Mouse (Mus musculus): Measurements from ENCODE around the gene Fam129a. TPM values are rescaled to one million over a fixed set of nuclear protein-coding genes. Genes with fewer than 3 reads are reported as not detected.

The Fam129a gene
- total and polyA plus RNA-seq, 3 experiments = 27.8 to 48.3 (median 37.0) TPM

DNA sequence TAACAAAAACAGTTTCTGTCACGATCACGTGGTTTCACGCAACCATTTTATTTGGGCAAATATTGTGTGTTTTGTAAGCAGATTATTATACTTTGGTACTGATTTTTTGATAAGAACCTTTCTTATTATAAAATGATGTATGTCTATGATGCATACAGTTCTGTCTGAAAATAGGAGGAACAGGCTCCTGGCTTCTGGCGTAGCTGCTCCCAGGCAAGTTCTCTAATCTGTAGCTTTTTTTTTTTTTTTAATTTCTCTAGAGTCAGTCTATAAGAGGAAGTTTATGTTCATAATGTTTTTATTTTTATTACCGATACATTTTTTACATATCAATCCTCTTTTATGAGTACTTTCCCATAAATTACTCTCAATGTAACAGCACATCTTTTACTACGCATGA, 44.6 kb downstream of the Fam129a start:
- no peaks in the 10 kb centered on the region for H3K79me2 ChIP-seq (replicated peaks; ENCODE audit: control insufficient read depth, extremely low read depth, insufficient read depth, poor library complexity, severe bottlenecking)
- H3K9me3 ChIP-seq (replicated peaks; ENCODE audit: low read length) = peaks cover 6% of the 10 kb centered on the region
- dilution Hi-C loops (cut with MboI; ENCODE audit: extremely low pct_ligation_motif_present, extremely low pct_unique_long_range_greater_than_20kb, low sequenced_read_pairs) = no loop called here
- no peak overlapping the region for H3K4me3 ChIP-seq (replicated peaks in 1 of 3; ENCODE audit: low read depth in 2 of 3, low read length in 2 of 3, poor library complexity in 1 of 3)
- peaks cover 12 to 40% of the 10 kb centered on the region in 2 experiments for H3K36me3 ChIP-seq (replicated peaks in 1 of 2; ENCODE audit: control insufficient read depth in 1 of 2, insufficient read depth in 1 of 2, low read length in 1 of 2)
- H3K27me3 ChIP-seq (replicated peaks) = no peaks in the 10 kb centered on the region
- H3K4me1 ChIP-seq (ENCODE audit: control insufficient read depth in 1 of 2, insufficient read depth in 2 of 2) = peaks cover 6 to 26% of the 10 kb centered on the region in 2 experiments; a peak in 3 of 4 replicates
- TF ChIP-seq MEF2A (IDR thresholded peaks at IDR 0.05; ENCODE audit: borderline replicate concordance, low read depth, low read length) (no peak), UBTF (IDR thresholded peaks at IDR 0.05; ENCODE audit: low read depth, low read length) (no peak), POLR2AphosphoS2 (IDR thresholded peaks at IDR 0.05; ENCODE audit: low read depth, low read length) (no peak), MXI1 (IDR thresholded peaks at IDR 0.05; ENCODE audit: low read depth, low read length) (no peak), POLR2A (IDR thresholded peaks at IDR 0.05; ENCODE audit: low read depth, low read length) (no peak), CHD2 (IDR thresholded peaks at IDR 0.05; ENCODE audit: low read length) (no peak), IRF4 (IDR thresholded peaks at IDR 0.05; ENCODE audit: low read depth, low read length) (no peak), CTCF (conservative IDR thresholded peaks at IDR 0.05 in 1 of 2, IDR thresholded peaks at IDR 0.05 in 1 of 2; ENCODE audit: low read depth in 2 of 2, low read length in 2 of 2) (no peak), MAZ (IDR thresholded peaks at IDR 0.05; ENCODE audit: low read depth, low read length) (no peak), RCOR1 (conservative IDR thresholded peaks at IDR 0.05; ENCODE audit: low read depth, low read length) (no peak), KAT2A (IDR thresholded peaks at IDR 0.05; ENCODE audit: insufficient replicate concordance, low read length) (no peak), MAX (IDR thresholded peaks at IDR 0.05; ENCODE audit: low read length) (no peak), EP300 (IDR thresholded peaks at IDR 0.05; ENCODE audit: low read length) (no peak), PAX5 (IDR thresholded peaks at IDR 0.05; ENCODE audit: low read length) (no peak), USF1 (IDR thresholded peaks at IDR 0.05; ENCODE audit: low read depth, low read length) (no peak), ZMIZ1 (IDR thresholded peaks at IDR 0.05; ENCODE audit: low read depth, low read length) (no peak), SIN3A (IDR thresholded peaks at IDR 0.05; ENCODE audit: low read length) (no peak), USF2 (conservative IDR thresholded peaks at IDR 0.05; ENCODE audit: low read depth, low read length) (no peak), MAFK (IDR thresholded peaks at IDR 0.05; ENCODE audit: insufficient replicate concordance, low read length) (no peak)
- no peak overlapping the region for H3K27ac ChIP-seq (ENCODE audit: insufficient read depth, low read depth)
- in situ Hi-C loops (cut with MboI; ENCODE audit: low pct_ligation_motif_present, low pct_unique_long_range_greater_than_20kb, low sequenced_read_pairs) = no loop called here
- no peak for DNase-seq (ENCODE audit: extremely low read depth)
- no peak overlapping the region for H3K9ac ChIP-seq (ENCODE audit: insufficient read depth, low read depth)
- no peak overlapping the region for H3K4me2 ChIP-seq (ENCODE audit: insufficient read depth, low read depth, poor library complexity, severe bottlenecking)

- Histone ChIP-seq H3K4me3 (replicated peaks in 1 of 3; ENCODE audit: low read depth in 2 of 3, low read length in 2 of 3, poor library complexity in 1 of 3) (no peak overlapping the region), H3K79me2 (replicated peaks; ENCODE audit: control insufficient read depth, extremely low read depth, insufficient read depth, poor library complexity, severe bottlenecking) (no peaks in the 10 kb centered on the region), H3K9ac (ENCODE audit: insufficient read depth, low read depth) (no peak overlapping the region), H3K4me2 (ENCODE audit: insufficient read depth, low read depth, poor library complexity, severe bottlenecking) (no peak overlapping the region), H3K9me3 (replicated peaks; ENCODE audit: low read length) (peaks cover 6% of the 10 kb centered on the region), H3K27ac (ENCODE audit: insufficient read depth, low read depth) (no peak overlapping the region), H3K36me3 (replicated peaks in 1 of 2; ENCODE audit: control insufficient read depth in 1 of 2, insufficient read depth in 1 of 2, low read length in 1 of 2) (peaks cover 13 to 38% of the 10 kb centered on the region in 2 experiments), H3K27me3 (replicated peaks) (no peaks in the 10 kb centered on the region), H3K4me1 (ENCODE audit: control insufficient read depth in 1 of 2, insufficient read depth in 2 of 2) (peaks cover 10 to 30% of the 10 kb centered on the region in 2 experiments; a peak in 3 of 4 replicates)
- dilution Hi-C loops (cut with MboI; ENCODE audit: extremely low pct_ligation_motif_present, extremely low pct_unique_long_range_greater_than_20kb, low sequenced_read_pairs) = no loop called here
- TF ChIP-seq JUN (IDR thresholded peaks at IDR 0.05; ENCODE audit: insufficient read depth, low read depth, low read length) (no peak), GABPA (IDR thresholded peaks at IDR 0.05; ENCODE audit: insufficient replicate concordance, low read depth, low read length) (no peak), RAD21 (IDR thresholded peaks at IDR 0.05; ENCODE audit: low read depth, low read length) (no peak), EP300 (IDR thresholded peaks at IDR 0.05; ENCODE audit: low read length) (0 out of 2 replicates have a peak, but pooled peaks have one; percentile 11), SIN3A (IDR thresholded peaks at IDR 0.05; ENCODE audit: low read length) (no peak), ZNF384 (IDR thresholded peaks at IDR 0.05; ENCODE audit: low read depth, low read length) (no peak), IRF4 (IDR thresholded peaks at IDR 0.05; ENCODE audit: low read depth, low read length) (0 out of 2 replicates have a peak, but pooled peaks have one; percentile 18), ZKSCAN1 (IDR thresholded peaks at IDR 0.05; ENCODE audit: borderline replicate concordance, low read depth, low read length) (no peak), TCF12 (IDR thresholded peaks at IDR 0.05; ENCODE audit: low read depth, low read length) (no peak), MAZ (IDR thresholded peaks at IDR 0.05; ENCODE audit: low read depth, low read length) (no peak), CTCF (conservative IDR thresholded peaks at IDR 0.05 in 1 of 2, IDR thresholded peaks at IDR 0.05 in 1 of 2; ENCODE audit: low read depth in 2 of 2, low read length in 2 of 2) (no peak), USF2 (conservative IDR thresholded peaks at IDR 0.05; ENCODE audit: low read depth, low read length) (no peak), MAFK (IDR thresholded peaks at IDR 0.05; ENCODE audit: insufficient replicate concordance, low read length) (peak; percentile 97), JUND (conservative IDR thresholded peaks at IDR 0.05; ENCODE audit: low read depth, low read length) (0 out of 2 replicates have a peak, but pooled peaks have one; percentile 15), MXI1 (IDR thresholded peaks at IDR 0.05; ENCODE audit: low read depth, low read length) (no peak; the same call in 1 of the 2 replicates), ZMIZ1 (IDR thresholded peaks at IDR 0.05; ENCODE audit: low read depth, low read length) (no peak)
- in situ Hi-C loops (cut with MboI; ENCODE audit: low pct_ligation_motif_present, low pct_unique_long_range_greater_than_20kb, low sequenced_read_pairs) = no loop called here
- DNase-seq (ENCODE audit: extremely low read depth) = peak; percentile 42
Measured at GRCm38 (mm10) chr1:151616555-151617205, 45.7 kb downstream of the Fam129a start.

All from CH12.LX (cell line).